Mouse (Mus musculus): ENCODE data around the gene Mymx. TPM values are rescaled to one million over a fixed set of nuclear protein-coding genes. Genes with fewer than 3 reads are reported as not detected.

Mymx gene
- polyA plus RNA-seq, 1 experiment from 2014 or later: 7.4 TPM

DNA sequence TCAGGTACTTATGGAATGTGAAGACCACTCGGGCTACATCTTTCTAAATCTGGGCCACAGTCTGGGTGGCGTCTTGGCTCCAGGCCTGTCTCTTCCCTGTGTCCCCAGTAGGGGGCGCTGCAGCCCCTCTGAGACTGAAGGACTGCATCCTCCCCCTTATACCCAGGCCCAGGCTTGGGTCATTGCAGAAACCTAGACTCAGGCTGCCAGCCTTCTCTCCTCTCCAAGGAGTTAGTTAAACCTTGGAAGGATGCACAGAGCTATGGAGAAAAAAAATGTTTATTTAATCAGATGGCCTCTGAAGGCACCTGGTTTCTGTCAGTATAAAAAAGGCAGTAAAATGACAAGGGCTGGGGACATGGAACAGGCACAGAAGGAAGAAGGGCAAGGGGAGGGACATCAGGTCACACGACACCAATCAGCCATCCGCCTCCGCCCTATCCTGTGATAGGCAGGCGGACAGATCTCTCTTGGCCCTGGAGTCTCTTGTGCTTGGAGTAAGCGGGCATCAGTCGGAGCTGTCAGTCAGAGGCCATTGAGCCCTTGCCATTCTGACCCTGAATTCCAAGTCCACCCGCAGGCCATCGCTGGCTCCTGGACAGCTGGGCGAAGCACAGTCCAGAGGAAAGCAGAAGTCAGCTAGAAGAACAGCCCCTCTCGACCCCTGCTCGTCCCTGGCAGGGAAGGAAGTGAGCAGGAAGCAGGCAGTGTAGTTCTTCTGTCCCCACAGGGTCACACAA is 16.8 kb downstream of the Mymx start:
- peak; percentile 60 for ATAC-seq (ENCODE audit: low FRiP score, low TSS enrichment)

DNA sequence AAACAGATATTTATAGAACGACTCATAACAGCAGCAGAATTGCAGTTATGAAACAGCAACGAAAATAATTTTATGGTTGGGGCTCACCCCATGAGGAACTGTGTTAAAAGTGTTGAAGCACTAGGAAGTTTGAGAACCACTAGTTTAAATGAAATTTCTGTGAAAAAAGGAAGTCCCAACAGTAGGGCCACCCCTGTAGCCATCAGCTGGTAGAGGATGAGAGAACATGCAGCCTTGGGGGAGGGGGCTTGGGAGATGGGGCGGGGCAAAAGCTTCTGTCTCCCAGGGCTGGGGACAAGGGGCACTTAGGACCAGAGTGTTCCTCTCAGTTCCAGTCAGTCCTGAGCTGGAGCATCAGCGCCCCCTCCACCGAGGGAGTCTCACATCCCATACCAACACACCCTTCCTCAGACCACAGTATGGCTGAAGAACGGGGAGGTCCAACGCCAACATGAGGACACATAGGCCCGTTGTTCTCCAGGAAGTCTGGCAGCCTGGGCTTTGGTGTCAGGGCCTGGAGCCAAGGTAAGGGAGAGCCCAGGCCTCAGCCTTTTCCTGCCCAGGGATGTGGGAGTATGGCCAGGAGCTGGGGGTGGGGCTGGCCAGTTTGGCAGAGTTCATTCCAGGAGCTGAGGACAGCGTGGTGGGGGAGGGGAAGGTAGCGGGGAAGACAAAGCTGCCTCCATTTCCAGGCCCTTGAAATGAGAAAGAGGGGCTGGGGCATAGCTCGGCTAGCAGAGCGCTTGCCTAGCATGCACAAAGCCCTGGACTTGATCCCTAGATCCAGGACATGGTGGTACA is 17.6 kb downstream of the Mymx start:
- H3K36me3 ChIP-seq (ENCODE audit: insufficient read depth, low read length): peaks cover 25% of the 10 kb centered on the region
- no peak overlapping the region; the same call in 1 of the 2 replicates for H3K4me2 ChIP-seq (replicated peaks; ENCODE audit: low read depth, low read length)
- peaks cover 33% of the 10 kb centered on the region for H3K4me1 ChIP-seq (ENCODE audit: insufficient read depth, low read length)
- ATAC-seq (ENCODE audit: low FRiP score, low TSS enrichment): peak; percentile 50
- H3K4me3 ChIP-seq (ENCODE audit: low read length): no peak overlapping the region
- H3K9me3 ChIP-seq (ENCODE audit: low read length): peaks cover 9% of the 10 kb centered on the region; the same call in 1 of the 2 replicates
- no peaks in the 10 kb centered on the region for H3K27me3 ChIP-seq (ENCODE audit: insufficient read depth, low read length)
- 35% methylated on average over 12 of the region's 12 CpGs for WGBS
- H3K9ac ChIP-seq (replicated peaks; ENCODE audit: low read length): peak overlapping the region; percentile 53
- H3K27ac ChIP-seq (ENCODE audit: low read length): peak overlapping the region; percentile 84

More for the DNA sequence above, 16.8 kb downstream of the Mymx start:
- H3K4me2 ChIP-seq (replicated peaks; ENCODE audit: low read depth, low read length): no peak overlapping the region; the same call in 1 of the 2 replicates
- peak overlapping the region; percentile 84 for H3K27ac ChIP-seq (ENCODE audit: low read length)
- peaks cover 33% of the 10 kb centered on the region for H3K4me1 ChIP-seq (ENCODE audit: insufficient read depth, low read length)
- peaks cover 9% of the 10 kb centered on the region; the same call in 1 of the 2 replicates for H3K9me3 ChIP-seq (ENCODE audit: low read length)
- H3K36me3 ChIP-seq (ENCODE audit: insufficient read depth, low read length): peaks cover 29% of the 10 kb centered on the region
- no peak overlapping the region for H3K4me3 ChIP-seq (ENCODE audit: low read length)
- peak overlapping the region; percentile 53 for H3K9ac ChIP-seq (replicated peaks; ENCODE audit: low read length)
- 17% methylated on average over 14 of the region's 14 CpGs for WGBS
- no peaks in the 10 kb centered on the region for H3K27me3 ChIP-seq (ENCODE audit: insufficient read depth, low read length)

- ATAC-seq (ENCODE audit: low FRiP score, low TSS enrichment): no peak
- H3K9me3 ChIP-seq (ENCODE audit: low read length): peaks cover 9% of the 10 kb centered on the region; the same call in 1 of the 2 replicates
- H3K27me3 ChIP-seq (ENCODE audit: insufficient read depth, low read length): no peaks in the 10 kb centered on the region
- no peak overlapping the region for H3K4me2 ChIP-seq (replicated peaks; ENCODE audit: low read depth, low read length)
- H3K27ac ChIP-seq (ENCODE audit: low read length): no peak overlapping the region
- H3K36me3 ChIP-seq (ENCODE audit: insufficient read depth, low read length): peaks cover 12% of the 10 kb centered on the region
- H3K9ac ChIP-seq (replicated peaks; ENCODE audit: low read length): no peak overlapping the region
- no peak overlapping the region for H3K4me3 ChIP-seq (ENCODE audit: low read length)
- peaks cover 33% of the 10 kb centered on the region for H3K4me1 ChIP-seq (ENCODE audit: insufficient read depth, low read length)
- WGBS: 68% methylated on average over 6 of the region's 6 CpGs
Measured at GRCm38 (mm10) chr17:45582715-45583355, 19.1 kb downstream of the Mymx start.

DNA sequence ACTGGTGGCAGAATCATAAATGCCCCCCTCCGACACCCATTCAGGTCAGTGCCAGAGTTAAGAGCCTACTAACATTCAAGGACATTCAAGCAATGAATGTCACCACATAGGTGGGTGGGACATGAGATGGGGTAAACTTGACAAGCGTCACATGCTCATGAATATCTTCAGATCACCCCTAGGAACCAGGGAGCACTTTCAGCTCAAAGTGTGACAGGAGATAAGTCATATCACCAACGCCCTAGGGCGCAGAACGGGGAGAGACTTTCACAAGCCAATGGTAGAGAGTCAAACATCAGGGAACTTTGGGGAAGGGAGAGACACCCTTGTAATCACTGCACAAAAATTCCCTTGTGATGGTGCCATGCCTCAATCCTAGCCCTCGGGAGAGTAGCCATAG is 19.7 kb downstream of the Mymx start:
- 92% methylated on average over 6 of the region's 6 CpGs for WGBS
- no peak overlapping the region for H3K27ac ChIP-seq (ENCODE audit: low read length)
- no peak overlapping the region for H3K9ac ChIP-seq (replicated peaks; ENCODE audit: low read length)
- no peak overlapping the region for H3K4me2 ChIP-seq (replicated peaks; ENCODE audit: low read depth, low read length)
- no peak overlapping the region for H3K4me3 ChIP-seq (ENCODE audit: low read length)
- H3K36me3 ChIP-seq (ENCODE audit: insufficient read depth, low read length): peaks cover 10% of the 10 kb centered on the region
- no peaks in the 10 kb centered on the region for H3K27me3 ChIP-seq (ENCODE audit: insufficient read depth, low read length)
- ATAC-seq (ENCODE audit: low FRiP score, low TSS enrichment): no peak
- peaks cover 8% of the 10 kb centered on the region; the same call in 1 of the 2 replicates for H3K9me3 ChIP-seq (ENCODE audit: low read length)
- H3K4me1 ChIP-seq (ENCODE audit: insufficient read depth, low read length): peaks cover 33% of the 10 kb centered on the region

GRCm38 (mm10) chr17:45581567-45581983 is 20.3 kb downstream of the Mymx start:
- Histone ChIP-seq H3K9me3 (ENCODE audit: low read length) (peaks cover 2% of the 10 kb centered on the region; the same call in 1 of the 2 replicates), H3K27ac (ENCODE audit: low read length) (peak overlapping the region; percentile 17; the same call in 1 of the 2 replicates), H3K4me2 (replicated peaks; ENCODE audit: low read depth, low read length) (no peak overlapping the region), H3K27me3 (ENCODE audit: insufficient read depth, low read length) (no peaks in the 10 kb centered on the region), H3K4me3 (ENCODE audit: low read length) (no peak overlapping the region), H3K9ac (replicated peaks; ENCODE audit: low read length) (no peak overlapping the region), H3K36me3 (ENCODE audit: insufficient read depth, low read length) (peaks cover 4% of the 10 kb centered on the region), H3K4me1 (ENCODE audit: insufficient read depth, low read length) (peaks cover 33% of the 10 kb centered on the region)
- ATAC-seq (ENCODE audit: low FRiP score, low TSS enrichment): no peak
- WGBS: 5% methylated on average over 2 of the region's 2 CpGs

DNA sequence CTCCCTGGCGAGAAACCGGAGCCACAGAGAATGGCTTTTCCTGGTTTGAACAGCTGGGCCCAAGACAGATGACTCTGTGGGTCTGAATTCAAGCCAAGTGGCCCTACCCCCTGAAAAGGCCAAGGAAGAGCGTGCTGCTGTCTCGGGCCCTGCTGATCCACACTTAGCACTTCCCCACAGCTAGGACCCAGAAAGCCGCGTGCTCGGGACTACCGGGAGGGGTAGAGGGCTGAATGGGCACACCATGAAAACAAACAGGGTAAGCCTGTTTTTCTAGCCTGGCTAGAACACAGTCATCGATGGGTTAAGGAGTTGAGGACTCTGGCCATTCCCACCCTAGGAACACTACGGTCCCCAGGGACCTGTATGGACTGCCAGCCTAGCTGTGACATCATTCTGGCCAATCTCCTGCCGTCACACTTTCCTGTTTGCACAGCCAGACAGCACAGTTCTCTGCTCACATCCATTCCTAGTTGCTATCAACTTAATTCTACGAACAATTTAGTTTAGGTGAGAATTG is 20.9 kb downstream of the Mymx start:
- 34% methylated on average over 12 of the region's 12 CpGs for WGBS
- 0 out of 2 replicates have a peak overlapping the region, but pooled peaks have one; percentile 23 for H3K9ac ChIP-seq (replicated peaks; ENCODE audit: low read length)

DNA sequence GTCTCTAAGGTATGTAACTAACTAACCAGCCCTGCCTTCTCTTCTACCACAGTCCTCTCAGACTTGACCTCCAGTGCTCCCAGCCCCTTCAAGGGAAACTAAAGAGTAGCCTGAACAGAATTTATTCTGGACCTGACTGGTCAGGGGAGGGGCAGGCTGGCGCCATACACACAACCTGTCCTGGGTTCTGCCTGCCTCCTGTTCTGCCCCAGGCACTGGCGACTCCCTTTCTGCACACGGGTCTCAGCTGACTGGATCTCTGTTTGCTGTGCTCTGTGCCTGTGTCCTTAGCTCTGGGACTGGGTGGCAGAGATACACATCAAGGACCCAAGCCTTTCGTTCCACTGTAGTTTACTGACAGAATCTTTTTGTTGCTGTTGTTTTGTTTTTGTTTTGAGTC is 22.3 kb downstream of the Mymx start:
- no peak overlapping the region; the same call in 1 of the 2 replicates for H3K9ac ChIP-seq (replicated peaks; ENCODE audit: low read length)
- no peak overlapping the region for H3K4me3 ChIP-seq (ENCODE audit: low read length)
- peaks cover 26% of the 10 kb centered on the region for H3K4me1 ChIP-seq (ENCODE audit: insufficient read depth, low read length)
- WGBS: 60% methylated on average over 4 of the region's 4 CpGs
- no peaks in the 10 kb centered on the region for H3K9me3 ChIP-seq (ENCODE audit: low read length)
- peak overlapping the region; percentile 69 for H3K27ac ChIP-seq (ENCODE audit: low read length)
- H3K36me3 ChIP-seq (ENCODE audit: insufficient read depth, low read length): no peaks in the 10 kb centered on the region
- H3K27me3 ChIP-seq (ENCODE audit: insufficient read depth, low read length): no peaks in the 10 kb centered on the region
- peak; percentile 47; the same call in 1 of the 2 replicates for ATAC-seq (ENCODE audit: low FRiP score, low TSS enrichment)
- no peak overlapping the region for H3K4me2 ChIP-seq (replicated peaks; ENCODE audit: low read depth, low read length)

More for the DNA sequence above, 20.9 kb downstream of the Mymx start:
- Histone ChIP-seq H3K4me1 (ENCODE audit: insufficient read depth, low read length) (peaks cover 31% of the 10 kb centered on the region), H3K9me3 (ENCODE audit: low read length) (no peaks in the 10 kb centered on the region), H3K27me3 (ENCODE audit: insufficient read depth, low read length) (no peaks in the 10 kb centered on the region), H3K4me3 (ENCODE audit: low read length) (no peak overlapping the region), H3K4me2 (replicated peaks; ENCODE audit: low read depth, low read length) (no peak overlapping the region), H3K36me3 (ENCODE audit: insufficient read depth, low read length) (no peaks in the 10 kb centered on the region), H3K27ac (ENCODE audit: low read length) (peak overlapping the region; percentile 17)
- no peak for ATAC-seq (ENCODE audit: low FRiP score, low TSS enrichment)

DNA sequence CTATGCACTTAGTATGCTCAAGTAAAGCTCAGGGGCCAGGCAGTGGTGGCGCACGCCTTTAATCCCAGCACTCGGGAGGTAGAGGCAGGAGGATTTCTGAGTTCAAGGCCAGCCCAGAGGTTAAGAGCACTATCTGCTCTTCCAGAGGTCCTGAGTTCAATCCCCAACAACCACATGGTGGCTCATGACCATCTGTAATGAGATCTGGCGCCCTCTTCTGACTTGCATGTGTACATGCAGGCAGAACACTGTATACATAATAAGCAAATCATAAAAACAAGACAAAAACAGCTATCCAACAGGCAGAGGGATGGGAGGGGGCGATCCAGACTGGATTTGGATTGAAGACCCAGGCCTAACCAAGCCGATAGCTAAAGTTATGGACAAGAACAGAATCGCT is 23.1 kb downstream of the Mymx start:
- Histone ChIP-seq H3K4me1 (ENCODE audit: insufficient read depth, low read length) (peaks cover 23% of the 10 kb centered on the region), H3K9me3 (ENCODE audit: low read length) (no peaks in the 10 kb centered on the region), H3K4me2 (replicated peaks; ENCODE audit: low read depth, low read length) (no peak overlapping the region), H3K36me3 (ENCODE audit: insufficient read depth, low read length) (no peaks in the 10 kb centered on the region), H3K27ac (ENCODE audit: low read length) (peak overlapping the region; percentile 59; the same call in 1 of the 2 replicates), H3K9ac (replicated peaks; ENCODE audit: low read length) (no peak overlapping the region), H3K27me3 (ENCODE audit: insufficient read depth, low read length) (no peaks in the 10 kb centered on the region), H3K4me3 (ENCODE audit: low read length) (no peak overlapping the region)
- ATAC-seq (ENCODE audit: low FRiP score, low TSS enrichment): no peak
- 79% methylated on average over 7 of the region's 7 CpGs for WGBS

DNA sequence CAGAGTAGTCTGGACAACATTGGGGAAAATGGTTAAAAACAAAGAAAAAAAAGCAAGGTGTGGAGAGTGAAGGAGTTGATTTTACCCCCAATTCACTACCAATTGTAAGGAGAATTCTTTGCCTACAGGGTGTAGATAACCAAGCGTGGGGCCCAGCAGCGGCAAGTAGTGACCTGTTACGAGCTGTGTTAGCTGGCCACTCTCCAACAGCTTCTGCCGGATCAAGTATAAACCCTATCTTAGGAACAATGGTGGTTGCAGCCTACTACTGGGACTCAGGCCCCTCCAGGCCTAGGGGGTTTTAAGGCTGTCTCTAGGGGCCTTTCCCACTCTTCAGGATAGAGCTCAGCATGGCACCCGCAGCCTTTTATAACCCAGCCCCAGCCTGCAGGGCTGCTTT is 23.7 kb downstream of the Mymx start:
- WGBS: 67% methylated on average over 5 of the region's 5 CpGs
- no peaks in the 10 kb centered on the region for H3K36me3 ChIP-seq (ENCODE audit: insufficient read depth, low read length)
- H3K27ac ChIP-seq (ENCODE audit: low read length): peak overlapping the region; percentile 9; the same call in 1 of the 2 replicates
- H3K4me1 ChIP-seq (ENCODE audit: insufficient read depth, low read length): peaks cover 21% of the 10 kb centered on the region
- no peaks in the 10 kb centered on the region for H3K27me3 ChIP-seq (ENCODE audit: insufficient read depth, low read length)
- no peak overlapping the region for H3K4me3 ChIP-seq (ENCODE audit: low read length)
- ATAC-seq (ENCODE audit: low FRiP score, low TSS enrichment): no peak
- H3K4me2 ChIP-seq (replicated peaks; ENCODE audit: low read depth, low read length): no peak overlapping the region
- H3K9ac ChIP-seq (replicated peaks; ENCODE audit: low read length): no peak overlapping the region
- no peaks in the 10 kb centered on the region for H3K9me3 ChIP-seq (ENCODE audit: low read length)

Measured in kidney, embryonic 16.5 days (tissue).